Mouse (Mus musculus) megakaryocyte-erythroid progenitor cell, adult 5-6 weeks (primary cell): ENCODE data around the gene Dhrs11. TPM values are rescaled to one million over a fixed set of nuclear protein-coding genes. Genes with fewer than 3 reads are reported as not detected.
"Not testable (repeated sequence)": the region's sequence is repeated elsewhere in the genome, so short reads cannot be mapped to it uniquely, and the experiment has no call there.

ENCODE experiments used
- ATAC-seq: replicated peaks from 2 replicates; pipeline ENCODE4 v1.8.0; 2016; ENCODE audit warnings: mild to moderate bottlenecking, inconsistent platforms; ENCODE audit not compliant: severe bottlenecking, poor library complexity, low FRiP score, low TSS enrichment
- total RNA-seq, 2 experiments: library from RNA; stranded (forward) in 1 of 2; stranded (reverse) in 1 of 2; fragments of 200-1000, 215-1000 nt in 1 of 2; fragments of >200 nt in 1 of 2; fragmentation: Nextera tagmentation in 1 of 2; gene quantifications; 2 replicates each; pipeline ENCODE4 v1.2.3; 2014 to 2017

Gene Dhrs11
- total RNA-seq (2014; fragmentation: Nextera tagmentation), result 48.3 and 77.1 TPM in 2 replicates
- 22.0 and 43.6 TPM in 2 replicates for total RNA-seq (2017)

DNA sequence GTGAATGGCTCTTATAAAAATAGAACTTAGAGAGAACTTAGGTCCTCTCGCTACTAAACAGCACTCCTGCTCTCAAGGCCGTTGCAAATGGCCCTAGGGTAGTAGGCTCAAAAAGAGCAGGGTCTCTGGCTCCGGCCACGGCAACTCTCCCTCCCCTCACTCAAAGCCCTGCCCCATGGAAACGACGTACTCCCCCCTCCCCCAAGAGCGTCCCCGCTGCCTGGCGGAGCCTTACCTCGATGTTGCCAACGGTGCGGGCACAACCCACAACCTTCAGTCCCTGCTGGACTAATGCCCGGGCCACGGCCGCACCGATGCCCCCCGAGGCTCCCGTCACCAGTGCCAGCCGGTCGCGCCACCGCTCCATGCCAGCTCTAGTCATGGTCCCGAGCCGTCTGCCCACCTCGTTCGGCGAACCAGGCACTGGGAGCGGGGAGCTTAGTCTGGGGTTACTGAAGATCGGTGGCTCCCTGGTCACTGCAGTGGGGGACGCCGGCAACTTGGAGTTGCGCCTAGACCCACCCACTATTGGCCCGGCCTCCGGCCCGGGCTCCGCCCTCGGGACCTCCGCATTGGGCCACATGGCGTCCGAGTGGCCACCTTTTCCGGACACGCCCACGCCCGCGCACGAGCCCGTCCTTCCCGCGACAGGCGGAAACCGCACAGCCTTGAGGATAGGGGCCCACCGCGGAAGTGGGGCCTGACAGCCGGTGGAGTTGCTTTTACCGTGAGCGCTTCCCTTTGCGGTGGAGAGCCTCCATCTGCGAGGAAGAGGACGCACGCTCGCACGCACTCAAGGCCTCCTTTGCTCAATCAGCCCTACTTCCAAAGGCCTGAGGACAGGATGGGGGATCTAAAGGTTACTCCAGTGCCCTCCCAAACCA, at the start of gene Dhrs11:
Gene Dhrs11, minus strand, starts transcription at position 479 of the 884 bp plus-strand sequence.
- ATAC-seq, result peak; percentile 82

GRCm38 (mm10) chr11:84876020-84876419, 47.2 kb upstream of the Dhrs11 start:
- not testable (repeated sequence) for ATAC-seq

- peak; percentile 67 for ATAC-seq
Observed at GRCm38 (mm10) chr11:84873042-84873833, 44.4 kb upstream of the Dhrs11 start.

DNA sequence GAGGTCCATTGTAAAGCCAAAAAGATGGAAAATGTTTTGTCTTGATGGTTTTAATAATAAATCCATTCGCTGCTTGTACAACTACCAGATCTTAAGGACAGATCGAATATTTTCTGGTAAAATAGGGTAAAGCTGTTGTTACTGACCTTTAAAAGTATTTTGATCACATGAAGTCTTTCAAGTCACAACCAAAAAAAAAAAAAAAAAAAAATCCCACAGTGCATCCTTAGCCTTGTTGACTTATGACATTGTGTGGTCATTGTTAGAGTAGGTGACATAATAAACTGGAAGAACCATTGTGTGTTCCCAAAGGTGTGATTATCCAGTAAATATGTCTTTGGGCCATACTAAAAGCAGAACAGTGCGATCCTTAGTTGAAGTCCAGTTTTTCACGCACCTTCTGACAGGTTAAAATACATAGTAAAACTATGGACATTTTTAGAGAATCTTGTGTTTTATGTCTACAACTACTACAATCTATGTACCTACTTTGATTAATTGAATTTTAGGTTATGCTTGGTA, 42.8 kb upstream of the Dhrs11 start:
- ATAC-seq, result no peak

GRCm38 (mm10) chr11:84871046-84871445, 42.3 kb upstream of the Dhrs11 start:
- 0 out of 2 replicates have a peak, but pooled peaks have one; percentile 2 for ATAC-seq

GRCm38 (mm10) chr11:84870337-84871043, 41.7 kb upstream of the Dhrs11 start, which contains the start of gene Ggnbp2:
TSS of gene Ggnbp2 (minus strand) at chr11:84870817.
- peak; percentile 55 for ATAC-seq

GRCm38 (mm10) chr11:84869537-84870232, 40.9 kb upstream of the Dhrs11 start:
- ATAC-seq, result peak; percentile 72

DNA sequence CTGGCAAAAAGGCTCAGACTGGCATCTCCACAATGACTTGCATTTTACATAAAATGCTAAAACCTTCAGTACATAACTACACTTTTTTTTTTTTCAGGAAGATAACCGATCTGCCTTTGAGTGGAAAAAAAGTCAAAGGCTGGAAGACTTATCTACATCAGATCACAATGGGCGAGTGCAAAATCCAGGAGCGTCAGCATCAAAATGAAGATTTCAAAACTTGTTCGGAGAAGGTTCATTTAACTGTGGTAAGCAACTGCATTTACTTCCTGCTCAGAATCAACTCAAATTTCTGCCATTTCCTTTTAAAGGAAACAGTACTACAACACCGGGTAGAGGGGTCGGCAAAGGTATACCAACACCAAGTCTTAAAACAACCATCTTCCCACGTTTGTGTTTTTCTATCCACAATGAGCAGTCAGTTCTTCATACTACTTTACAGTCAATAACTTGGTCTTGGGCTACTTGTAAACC, 40.0 kb upstream of the Dhrs11 start:
- ATAC-seq, result no peak

DNA sequence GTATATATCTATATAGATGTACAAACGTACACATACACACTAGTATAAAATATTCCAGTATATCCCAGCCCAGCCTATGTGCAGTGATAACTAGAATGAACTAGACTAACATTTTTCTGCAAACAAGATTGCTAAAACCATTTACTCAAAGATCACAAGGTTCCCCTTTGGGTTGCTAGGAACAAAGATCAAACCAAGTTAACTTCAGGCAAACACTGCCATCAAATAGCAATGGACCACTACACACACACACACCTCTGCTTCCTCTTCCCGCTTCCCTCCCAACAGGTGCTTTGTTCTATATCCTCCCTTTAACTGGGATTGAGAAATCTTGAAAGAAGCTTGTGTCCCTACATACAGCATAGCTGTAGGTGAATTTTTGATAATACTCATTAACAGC, 38.8 kb upstream of the Dhrs11 start:
- no peak for ATAC-seq

GRCm38 (mm10) chr11:84865268-84865667, 36.5 kb upstream of the Dhrs11 start:
- no peak for ATAC-seq

DNA sequence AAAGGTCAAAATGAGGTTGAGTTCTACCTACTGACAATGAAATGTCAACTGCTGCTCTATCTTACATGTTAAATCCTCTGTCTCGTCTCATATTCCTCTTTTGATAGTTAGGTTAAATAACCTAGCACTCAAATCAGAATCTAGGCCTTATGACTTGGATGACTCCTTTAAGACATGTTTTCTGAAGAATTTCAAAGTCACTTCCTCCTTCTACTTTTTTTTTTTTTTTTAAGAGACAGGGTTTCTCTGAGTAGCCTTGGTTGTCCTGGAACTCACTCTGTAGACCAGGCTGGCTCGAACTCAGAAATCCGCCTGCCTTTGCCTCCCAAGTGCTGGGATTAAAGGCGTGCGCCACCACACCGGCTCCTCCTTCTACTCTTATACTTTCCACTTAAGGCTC, 26.5 kb upstream of the Dhrs11 start:
- ATAC-seq, result no peak

- no peak for ATAC-seq
Observed at GRCm38 (mm10) chr11:84847475-84848090, 18.8 kb upstream of the Dhrs11 start.

DNA sequence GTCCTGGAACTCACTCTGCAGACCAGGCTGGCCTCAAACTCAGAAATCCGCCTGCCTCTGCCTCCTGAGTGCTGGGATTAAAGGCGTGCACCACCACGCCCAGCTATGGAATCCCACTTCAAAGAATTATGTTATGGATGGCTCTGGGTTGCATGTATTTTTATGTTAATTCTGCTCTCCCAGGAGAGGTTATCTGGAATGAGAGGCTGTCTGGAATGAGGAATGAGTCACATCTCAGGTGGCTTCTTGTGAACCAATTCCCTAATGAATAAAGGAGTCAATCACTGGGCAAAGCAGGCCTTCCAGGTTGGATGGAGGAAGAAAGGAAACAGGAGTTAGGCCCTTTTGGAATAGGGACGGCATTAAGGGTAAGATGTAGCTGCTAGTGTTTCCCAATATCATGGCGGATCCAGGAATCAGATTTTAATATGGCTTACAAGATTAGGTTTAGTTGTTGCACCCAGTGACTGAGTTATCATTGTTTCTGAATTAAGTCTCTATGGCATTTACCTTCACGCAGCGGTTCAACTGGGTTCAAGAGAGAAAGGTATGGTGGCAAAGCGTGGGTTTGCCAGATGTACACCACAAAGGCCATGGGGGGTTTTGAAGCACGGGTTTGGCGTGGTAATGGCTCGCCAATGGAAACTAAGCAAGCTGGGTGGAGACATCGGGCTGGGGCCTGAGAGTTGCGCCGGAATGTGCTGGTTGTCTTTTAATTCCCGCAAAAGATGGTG, 18.1 kb upstream of the Dhrs11 start:
- ATAC-seq, result no peak

- no peak for ATAC-seq
Observed at GRCm38 (mm10) chr11:84839330-84839729, 10.5 kb upstream of the Dhrs11 start.

- not testable (repeated sequence) for ATAC-seq
Observed at GRCm38 (mm10) chr11:84829495-84829894, 701 bp upstream of the Dhrs11 start.

DNA sequence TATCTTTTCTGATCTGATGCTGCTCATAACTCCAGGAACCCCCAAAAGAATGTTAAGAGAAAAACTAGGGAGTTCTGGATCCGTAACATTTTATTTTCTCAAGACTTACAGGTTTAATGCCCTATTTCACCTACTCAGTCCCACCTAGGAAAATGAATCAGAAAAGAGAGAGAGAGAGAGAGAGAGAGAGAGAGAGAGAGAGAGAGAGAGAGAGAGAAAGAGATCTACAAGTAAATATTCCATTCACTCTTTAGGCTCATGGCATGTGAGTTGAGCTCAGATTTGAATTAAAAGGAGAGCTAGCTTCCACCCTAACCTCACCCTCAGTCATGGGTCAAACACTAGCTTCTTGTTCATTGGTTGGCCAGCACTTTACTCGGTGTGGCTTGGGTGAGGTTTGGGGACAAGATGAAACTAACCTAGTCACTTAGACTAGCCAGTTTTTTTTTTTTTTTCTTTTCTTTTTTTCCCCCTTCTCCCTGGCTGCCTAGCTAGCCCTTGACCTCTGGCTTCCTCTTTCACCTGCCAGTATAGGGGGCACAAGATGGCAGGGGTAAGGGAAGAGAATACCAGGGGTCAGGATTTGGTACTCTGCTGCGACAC, 792 bp downstream of the Dhrs11 start:
- no peak for ATAC-seq

DNA sequence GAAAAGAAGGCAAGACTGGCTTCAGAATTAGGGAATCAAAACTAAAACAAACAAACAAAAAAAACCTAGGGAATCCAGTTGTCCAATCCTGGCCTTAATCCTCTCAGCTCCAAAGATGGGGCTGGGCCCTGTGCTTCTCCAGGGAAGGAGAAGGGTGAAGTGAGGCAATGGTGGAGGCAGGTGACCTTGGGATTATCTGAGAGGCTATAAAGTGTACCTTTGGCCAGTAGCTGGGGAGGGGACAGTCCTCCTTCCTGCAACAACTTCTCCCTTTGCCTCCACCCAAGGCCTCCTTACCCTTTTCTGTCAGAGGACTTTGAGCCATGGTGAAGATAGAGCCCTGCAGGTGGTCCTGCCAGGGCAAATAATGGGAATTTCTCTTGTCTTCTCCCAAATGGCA, 1.3 kb downstream of the Dhrs11 start:
- ATAC-seq, result no peak
